Mouse (Mus musculus) small intestine, adult 2 months (tissue): ENCODE results near the gene Qsox1. TPM values are rescaled to one million over a fixed set of nuclear protein-coding genes. Genes with fewer than 3 reads are reported as not detected.

Source experiments
- H3K27ac ChIP-seq: fragments of 200-500 bp; 2 replicates; pipeline ENCODE4 v1.5.1; 2012; ENCODE audit warnings: low read depth, low read length, control low read depth, inconsistent platforms; ENCODE audit not compliant: insufficient read depth
- H3K27me3 ChIP-seq: fragments of 200-500 bp; 2 replicates; pipeline ENCODE4 v1.6.1; 2012; ENCODE audit warnings: mild to moderate bottlenecking, moderate library complexity, low read length, inconsistent platforms; ENCODE audit not compliant: control insufficient read depth, insufficient read depth
- H3K36me3 ChIP-seq: fragments of 200-500 bp; 2 replicates; pipeline ENCODE4 v1.6.1; 2012; ENCODE audit warnings: mild to moderate bottlenecking, low read length, control low read depth, inconsistent platforms; ENCODE audit not compliant: control insufficient read depth, insufficient read depth
- H3K4me1 ChIP-seq: fragments of 200-500 bp; 2 replicates; pipeline ENCODE4 v1.6.1; 2012; ENCODE audit warnings: low read length, inconsistent platforms, mixed read lengths; ENCODE audit not compliant: control insufficient read depth, insufficient read depth, insufficient read length
- H3K4me3 ChIP-seq: fragments of 200-500 bp; 2 replicates; pipeline ENCODE4 v1.5.1; 2012; ENCODE audit warnings: low read depth, mild to moderate bottlenecking, control low read depth, inconsistent platforms, low read length, moderate library complexity
- CTCF ChIP-seq: fragments of 200-500 bp; IDR thresholded peaks from 2 replicates; pipeline ENCODE4 v1.5.1; 2012; ENCODE audit warnings: low read depth, mild to moderate bottlenecking, control low read depth, inconsistent platforms, low read length, moderate library complexity, mixed read lengths; ENCODE audit not compliant: insufficient replicate concordance, insufficient read length; ENCODE audit errors: extremely low read depth
- POLR2A ChIP-seq: fragments of 200-500 bp; IDR thresholded peaks from 2 replicates; pipeline ENCODE4 v1.6.1; 2012; ENCODE audit warnings: low read depth, mild to moderate bottlenecking, control low read depth, inconsistent platforms, low read length, moderate library complexity
- WGBS: fragments of 180-500 bp; shearing (Covaris S2); methylation state at CpG from one replicate; pipeline ENCODE4 v1.1.7; 2018; 5-methylcytosine and 5-hydroxymethylcytosine counted together
- polyA plus RNA-seq: library from polyadenylated mRNA; depleted of rRNA; stranded (reverse); fragments of >200 nt; gene quantifications from 2 replicates; pipeline ENCODE4 v1.2.3, GENCODE M21; 2012

The Qsox1 gene
- polyA plus RNA-seq, 1 experiment = 77.8 TPM

GRCm38 (mm10) chr1:155831958-155832357 is 19.3 kb upstream of the Qsox1 start:
- Histone ChIP-seq H3K27ac (no peak overlapping the region), H3K4me3 (no peak overlapping the region), H3K27me3 (no peaks in the 10 kb centered on the region), H3K4me1 (peaks cover 4% of the 10 kb centered on the region; the same call in 1 of the 2 replicates), H3K36me3 (no peaks in the 10 kb centered on the region)
- no peak for TF ChIP-seq CTCF
- no peak for TF ChIP-seq POLR2A
- 89% methylated on average over 3 of the region's 3 CpGs for WGBS

GRCm38 (mm10) chr1:155830861-155831260 is 18.2 kb upstream of the Qsox1 start:
- H3K4me1 ChIP-seq = peaks cover 4% of the 10 kb centered on the region; the same call in 1 of the 2 replicates
- WGBS = 79% methylated on average over 6 of the region's 6 CpGs
- H3K4me3 ChIP-seq = no peak overlapping the region
- no peaks in the 10 kb centered on the region for H3K27me3 ChIP-seq
- TF ChIP-seq CTCF (no peak), POLR2A (no peak)
- H3K36me3 ChIP-seq = no peaks in the 10 kb centered on the region
- no peak overlapping the region for H3K27ac ChIP-seq

GRCm38 (mm10) chr1:155827703-155828295 is 15.1 kb upstream of the Qsox1 start:
- H3K27ac ChIP-seq = no peak overlapping the region

GRCm38 (mm10) chr1:155826803-155827395 is 14.2 kb upstream of the Qsox1 start:
- H3K27ac ChIP-seq = no peak overlapping the region
- no peak for TF ChIP-seq POLR2A
- no peak for TF ChIP-seq CTCF
- WGBS = 61% methylated on average over 5 of the region's 5 CpGs

More at GRCm38 (mm10) chr1:155827703-155828295, 15.1 kb upstream of the Qsox1 start:
- TF ChIP-seq POLR2A (no peak), CTCF (no peak)
- H3K27me3 ChIP-seq = no peaks in the 10 kb centered on the region
- H3K4me1 ChIP-seq = peaks cover 4% of the 10 kb centered on the region; the same call in 1 of the 2 replicates
- no peaks in the 10 kb centered on the region for H3K36me3 ChIP-seq
- 40% methylated on average over 8 of the region's 8 CpGs for WGBS
- no peak overlapping the region for H3K4me3 ChIP-seq

GRCm38 (mm10) chr1:155825940-155826716 is 13.4 kb upstream of the Qsox1 start:
- Histone ChIP-seq H3K36me3 (no peaks in the 10 kb centered on the region), H3K27ac (no peak overlapping the region), H3K4me3 (no peak overlapping the region), H3K27me3 (no peaks in the 10 kb centered on the region), H3K4me1 (peaks cover 4% of the 10 kb centered on the region; the same call in 1 of the 2 replicates)
- TF ChIP-seq CTCF (no peak), POLR2A (no peak)
- WGBS = 86% methylated on average over 4 of the region's 4 CpGs

More at GRCm38 (mm10) chr1:155826803-155827395, 14.2 kb upstream of the Qsox1 start:
- Histone ChIP-seq H3K4me3 (no peak overlapping the region), H3K36me3 (no peaks in the 10 kb centered on the region), H3K27me3 (no peaks in the 10 kb centered on the region), H3K4me1 (peaks cover 4% of the 10 kb centered on the region; the same call in 1 of the 2 replicates)

- H3K4me3 ChIP-seq = no peak overlapping the region
- no peak overlapping the region for H3K27ac ChIP-seq
- TF ChIP-seq CTCF = no peak
- TF ChIP-seq POLR2A = no peak
- no peaks in the 10 kb centered on the region for H3K27me3 ChIP-seq
- no peaks in the 10 kb centered on the region for H3K4me1 ChIP-seq
- H3K36me3 ChIP-seq = no peaks in the 10 kb centered on the region
- WGBS = 86% methylated on average over 5 of the region's 5 CpGs
These were observed 8.0 kb upstream of the Qsox1 start for GRCm38 (mm10) chr1:155820646-155821045.

DNA sequence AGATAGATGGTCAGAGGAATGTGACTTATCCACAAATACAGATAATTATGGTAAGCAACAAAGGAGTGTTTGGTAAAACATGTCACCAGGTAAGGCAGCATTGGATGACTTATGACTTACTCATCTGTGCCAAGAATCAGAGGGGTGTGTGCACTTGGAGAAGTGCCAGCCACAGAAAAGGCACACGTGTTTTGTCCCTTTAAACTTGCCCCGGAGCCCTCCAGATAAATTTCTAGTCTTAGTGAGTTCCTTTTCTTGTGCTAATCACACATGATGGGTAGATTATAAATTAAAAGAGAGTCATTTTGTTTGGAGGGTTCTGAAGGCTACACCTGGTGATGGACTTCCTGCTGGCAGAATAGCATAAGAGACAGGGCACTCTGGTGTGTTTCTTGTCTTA is 3.5 kb upstream of the Qsox1 start:
- H3K27ac ChIP-seq = no peak overlapping the region
- H3K4me1 ChIP-seq = peaks cover 2% of the 10 kb centered on the region; the same call in 1 of the 2 replicates
- TF ChIP-seq CTCF (no peak), POLR2A (no peak)
- WGBS = 23% methylated on average over 2 of the region's 2 CpGs
- no peaks in the 10 kb centered on the region for H3K36me3 ChIP-seq
- H3K4me3 ChIP-seq = no peak overlapping the region
- H3K27me3 ChIP-seq = no peaks in the 10 kb centered on the region
